Comparison of ENCODE assay signal across 17 mouse cellular contexts in the genomic region with DNA sequence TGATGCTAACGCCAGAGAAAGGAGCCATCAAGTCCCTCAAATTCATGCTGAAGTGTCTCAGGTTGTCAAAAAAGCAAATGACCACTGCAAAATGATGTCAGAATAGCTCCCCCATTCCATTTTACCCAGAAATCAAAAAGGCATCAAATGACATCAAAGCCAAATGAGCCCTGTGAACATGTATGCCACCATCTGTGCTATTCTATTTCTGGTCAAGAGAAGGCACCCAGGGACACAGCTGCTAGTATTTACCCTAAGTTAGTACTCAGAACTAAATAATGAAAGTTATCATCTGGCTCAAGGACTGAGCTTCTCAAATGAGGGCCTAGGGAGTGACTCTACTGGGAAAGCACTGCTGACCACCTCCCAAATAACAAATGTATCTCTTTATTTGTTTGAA.
"Had no signal": no experiment of that assay in that cellular context is flagged by ENCODE, and none has a peak within 500 bp of the region (broad histone marks: within the 10 kb centered on the region; RNA-seq: fewer than 3 reads in every experiment).

No protein-coding gene starts in this region.

- ATAC-seq: forebrain, embryonic 16.5 days; hindbrain, embryonic 16.5 days; inflammation-experienced regulatory T-cells, adult 6 months; intestine, embryonic 15.5 days; intestine, postnatal 0 days had no signal

- DNase-seq: gastrocnemius, adult 2 months; gastrocnemius, postnatal 10 days; gastrocnemius, postnatal 25 days; heart, adult 2 months; heart, postnatal 4 days; kidney, adult 18-20 months; kidney, adult 8-10 months; kidney, postnatal 10 days; kidney, postnatal 25 days; kidney, postnatal 4 days; liver; liver, embryonic 13.5 days had no signal
